Mouse (Mus musculus) hindbrain, postnatal 0 days (tissue): ENCODE results near the gene Ttc7. TPM values are rescaled to one million over a fixed set of nuclear protein-coding genes. Genes with fewer than 3 reads are reported as not detected.

Experiments
- ATAC-seq: fragments of 200-750 bp; cut with Nextera tagmentation; 2 replicates; pipeline ENCODE4 v1.8.0; 2017; ENCODE audit warnings: mild to moderate bottlenecking, moderate TSS enrichment, moderate library complexity
- DNase-seq: peaks from one replicate; pipeline ENCODE4 v3.0.0-alpha.2; 2015; ENCODE audit warnings: low spot score
- H3K27ac ChIP-seq: fragments of 300-500 bp; sonication (generic); 2 replicates; pipeline ENCODE4 v1.5.1; 2014; ENCODE audit warnings: mild to moderate bottlenecking
- H3K27me3 ChIP-seq: fragments of 300-500 bp; sonication (generic); 2 replicates; pipeline ENCODE4 v1.6.1; 2014; ENCODE audit warnings: low read length, mixed read lengths; ENCODE audit not compliant: insufficient read depth
- H3K36me3 ChIP-seq: fragments of 300-500 bp; sonication (generic); 2 replicates; pipeline ENCODE4 v1.6.1; 2014; ENCODE audit warnings: low read length, mixed read lengths; ENCODE audit not compliant: insufficient read depth
- H3K4me1 ChIP-seq: fragments of 300-500 bp; sonication (generic); 2 replicates; pipeline ENCODE4 v1.6.1; 2014; ENCODE audit warnings: antibody characterized with exemption, low read length, mixed read lengths; ENCODE audit not compliant: insufficient read depth
- H3K4me2 ChIP-seq: fragments of 300-500 bp; sonication (generic); 2 replicates; pipeline ENCODE4 v1.6.1; 2014; ENCODE audit warnings: low read depth, mild to moderate bottlenecking, low read length, moderate library complexity, mixed read lengths
- H3K4me3 ChIP-seq: fragments of 300-500 bp; sonication (generic); 2 replicates; pipeline ENCODE4 v1.5.1; 2014; ENCODE audit warnings: low read length
- H3K9ac ChIP-seq: fragments of 300-500 bp; sonication (generic); replicated peaks from 2 replicates; pipeline ENCODE4 v1.6.1; 2014; ENCODE audit warnings: mild to moderate bottlenecking, low read length, moderate library complexity, mixed read lengths
- H3K9me3 ChIP-seq: fragments of 300-500 bp; sonication (generic); 2 replicates; pipeline ENCODE4 v1.6.1; 2016; ENCODE audit warnings: low read length, mixed read lengths
- CTCF ChIP-seq: IDR thresholded peaks from 2 replicates; pipeline ENCODE4 v1.5.1; 2016; ENCODE audit warnings: antibody characterized with exemption, control low read depth, low read depth
- WGBS: fragments of 180-500 bp; shearing (Covaris S2); extraction: QIAGEN DNeasy Blood & Tissue Kit; methylation state at CpG from one replicate; pipeline ENCODE4 v1.1.7; 2014; 5-methylcytosine and 5-hydroxymethylcytosine counted together
- polyA plus RNA-seq: library from polyadenylated mRNA; unstranded; fragments of >200 nt; fragmentation: Nextera tagmentation; extraction: Ambion mirVana; gene quantifications from 2 replicates; pipeline ENCODE4 v1.2.1, GENCODE M21; 2015
- total RNA-seq: library from RNA; depleted of rRNA; stranded (reverse); fragments of >200 nt; gene quantifications from 2 replicates; pipeline ENCODE4 v1.2.3, GENCODE M21; 2014; rRNA removed

Gene Ttc7
- total and polyA plus RNA-seq, 2 experiments from 2014 or later: 10.9 to 13.3 TPM

- 48% methylated on average over 24 of the region's 24 CpGs for WGBS
- 0 out of 2 replicates have a peak, but pooled peaks have one; percentile 32 for ATAC-seq
These were observed 144.8 kb downstream of the Ttc7 start, which contains the start of gene Stpg4 for GRCm38 (mm10) chr17:87427511-87427910. Gene Stpg4 (minus strand): TSS chr17:87427741.

GRCm38 (mm10) chr17:87429431-87429830, 146.7 kb downstream of the Ttc7 start:
- H3K36me3 ChIP-seq: peaks cover 28% of the 10 kb centered on the region
- H3K4me1 ChIP-seq: no peaks in the 10 kb centered on the region
- H3K4me3 ChIP-seq: no peak overlapping the region
- no peak overlapping the region for H3K27ac ChIP-seq
- H3K9me3 ChIP-seq: no peaks in the 10 kb centered on the region
- H3K27me3 ChIP-seq: no peaks in the 10 kb centered on the region
- ATAC-seq (no peak), DNase-seq (no peak)
- TF ChIP-seq CTCF: no peak
- H3K4me2 ChIP-seq: no peak overlapping the region
- no peak overlapping the region for H3K9ac ChIP-seq
- 84% methylated on average over 3 of the region's 3 CpGs for WGBS

More at GRCm38 (mm10) chr17:87427511-87427910, 144.8 kb downstream of the Ttc7 start, which contains the start of gene Stpg4:
- Histone ChIP-seq H3K9me3 (no peaks in the 10 kb centered on the region), H3K9ac (no peak within 1 kb of the TSS), H3K36me3 (peaks cover 17% of the 10 kb centered on the region), H3K4me2 (no peak within 1 kb of the TSS), H3K27ac (no peak within 1 kb of the TSS), H3K4me3 (no peak within 1 kb of the TSS), H3K4me1 (no peaks in the 10 kb centered on the region), H3K27me3 (no peaks in the 10 kb centered on the region)
- no peak for TF ChIP-seq CTCF
- no peak for DNase-seq

Other genes starting within 250 kb of the Ttc7 start
- 13.8 and 18.9 TPM in 2 replicates for gene Socs5, start 175.2 kb upstream of the Ttc7 start, total RNA-seq
- 12.3 and 13.7 TPM in 2 replicates for gene Socs5, start 175.2 kb upstream of the Ttc7 start, polyA plus RNA-seq
- gene Mcfd2, start 17.0 kb upstream of the Ttc7 start, total RNA-seq: 34.6 and 36.5 TPM in 2 replicates
- 40.4 and 41.0 TPM in 2 replicates for gene Mcfd2, start 17.0 kb upstream of the Ttc7 start, polyA plus RNA-seq
- 0.31 TPM in 1 of 2 replicates, not detected in the other for gene Stpg4, start 144.9 kb downstream of the Ttc7 start, total RNA-seq
- not detected in 2 replicates for gene Stpg4, start 144.9 kb downstream of the Ttc7 start, polyA plus RNA-seq
- 841 and 932 TPM in 2 replicates for gene Calm2, start 164.0 kb downstream of the Ttc7 start, total RNA-seq
- 3,128 and 3,189 TPM in 2 replicates for gene Calm2, start 164.0 kb downstream of the Ttc7 start, polyA plus RNA-seq